Mouse (Mus musculus) limb, embryonic 10.5 days (tissue): ENCODE data around the gene Runx3. TPM values are rescaled to one million over a fixed set of nuclear protein-coding genes. Genes with fewer than 3 reads are reported as not detected.

Source experiments
- DNase-seq: peaks from one replicate; pipeline ENCODE4 v3.0.0-alpha.2; 2017; ENCODE audit warnings: low spot score
- H3K27ac ChIP-seq: fragments of 300-500 bp; sonication (generic); 2 replicates; pipeline ENCODE4 v1.5.1; 2016; ENCODE audit warnings: mild to moderate bottlenecking
- H3K27me3 ChIP-seq: fragments of 300-500 bp; sonication (generic); 2 replicates; pipeline ENCODE4 v1.6.1; 2016; ENCODE audit warnings: low read depth, mild to moderate bottlenecking; ENCODE audit not compliant: poor library complexity, severe bottlenecking
- H3K36me3 ChIP-seq: fragments of 300-500 bp; sonication (generic); 2 replicates; pipeline ENCODE4 v1.6.1; 2016; ENCODE audit warnings: mild to moderate bottlenecking, moderate library complexity
- H3K4me1 ChIP-seq: fragments of 300-500 bp; sonication (generic); 2 replicates; pipeline ENCODE4 v1.6.1; 2016
- H3K4me3 ChIP-seq: fragments of 300-500 bp; sonication (generic); 2 replicates; pipeline ENCODE4 v1.5.1; 2016; ENCODE audit warnings: mild to moderate bottlenecking, moderate library complexity
- H3K9me3 ChIP-seq: fragments of 300-500 bp; sonication (generic); replicated peaks from 2 replicates; pipeline ENCODE4 v1.6.1; 2016; ENCODE audit warnings: mild to moderate bottlenecking
- WGBS: fragments of 180-500 bp; shearing (Covaris S2); methylation state at CpG from one replicate; pipeline ENCODE4 v1.1.7; 2016; 5-methylcytosine and 5-hydroxymethylcytosine counted together
- polyA plus RNA-seq: library from polyadenylated mRNA; unstranded; fragments of >200 nt; fragmentation: Nextera tagmentation; extraction: Ambion mirVana; gene quantifications from 2 replicates; pipeline ENCODE4 v1.2.1, GENCODE M21; 2016

Gene Runx3
- polyA plus RNA-seq, 1 experiment from 2014 or later, result 0.05 TPM

GRCm38 (mm10) chr4:135192841-135193240, 72.4 kb downstream of the Runx3 start:
- H3K27me3 ChIP-seq, result no peaks in the 10 kb centered on the region
- DNase-seq, result no peak
- H3K4me1 ChIP-seq, result peaks cover 6% of the 10 kb centered on the region; the same call in 1 of the 2 replicates
- no peak overlapping the region for H3K4me3 ChIP-seq
- H3K27ac ChIP-seq, result no peak overlapping the region
- no peaks in the 10 kb centered on the region for H3K9me3 ChIP-seq
- H3K36me3 ChIP-seq, result no peaks in the 10 kb centered on the region
- 75% methylated on average over 5 of the region's 5 CpGs for WGBS

GRCm38 (mm10) chr4:135197857-135198256, 77.4 kb downstream of the Runx3 start:
- H3K9me3 ChIP-seq, result no peaks in the 10 kb centered on the region
- no peak overlapping the region for H3K4me3 ChIP-seq
- no peak overlapping the region for H3K27ac ChIP-seq
- no peaks in the 10 kb centered on the region for H3K36me3 ChIP-seq
- WGBS, result 80% methylated on average over 8 of the region's 8 CpGs
- no peak for DNase-seq
- H3K4me1 ChIP-seq, result peaks cover 6% of the 10 kb centered on the region; the same call in 1 of the 2 replicates
- H3K27me3 ChIP-seq, result peaks cover 10% of the 10 kb centered on the region

GRCm38 (mm10) chr4:135201771-135202170, 81.3 kb downstream of the Runx3 start:
- Histone ChIP-seq H3K4me1 (peaks cover 24% of the 10 kb centered on the region), H3K9me3 (no peaks in the 10 kb centered on the region), H3K27me3 (peaks cover 43% of the 10 kb centered on the region), H3K36me3 (no peaks in the 10 kb centered on the region), H3K4me3 (no peak overlapping the region), H3K27ac (no peak overlapping the region)
- DNase-seq, result no peak
- 88% methylated on average over 16 of the region's 16 CpGs for WGBS

GRCm38 (mm10) chr4:135203279-135203678, 82.8 kb downstream of the Runx3 start:
- H3K4me3 ChIP-seq, result peak overlapping the region; percentile 40
- H3K4me1 ChIP-seq, result peaks cover 21% of the 10 kb centered on the region
- 17% methylated on average over 14 of the region's 14 CpGs for WGBS
- no peaks in the 10 kb centered on the region for H3K9me3 ChIP-seq
- no peak overlapping the region; the same call in 1 of the 2 replicates for H3K27ac ChIP-seq
- no peaks in the 10 kb centered on the region for H3K36me3 ChIP-seq
- DNase-seq, result peak; percentile 42
- H3K27me3 ChIP-seq, result peaks cover 54% of the 10 kb centered on the region

GRCm38 (mm10) chr4:135203806-135204560, 83.5 kb downstream of the Runx3 start:
- Histone ChIP-seq H3K27ac (0 out of 2 replicates have a peak overlapping the region, but pooled peaks have one; percentile 6), H3K27me3 (peaks cover 54% of the 10 kb centered on the region), H3K4me1 (peaks cover 21% of the 10 kb centered on the region), H3K9me3 (no peaks in the 10 kb centered on the region), H3K36me3 (no peaks in the 10 kb centered on the region), H3K4me3 (peak overlapping the region; percentile 40)
- WGBS, result 17% methylated on average over 17 of the region's 17 CpGs
- DNase-seq, result peak; percentile 35

- 58% methylated on average over 5 of the region's 5 CpGs for WGBS
- DNase-seq, result no peak
- H3K4me3 ChIP-seq, result no peak overlapping the region
- no peaks in the 10 kb centered on the region for H3K9me3 ChIP-seq
- no peak overlapping the region for H3K27ac ChIP-seq
- H3K4me1 ChIP-seq, result peaks cover 21% of the 10 kb centered on the region
- H3K27me3 ChIP-seq, result peaks cover 54% of the 10 kb centered on the region
- no peaks in the 10 kb centered on the region for H3K36me3 ChIP-seq
Observed at GRCm38 (mm10) chr4:135204666-135205065, 84.2 kb downstream of the Runx3 start.

- H3K27me3 ChIP-seq, result peaks cover 54% of the 10 kb centered on the region
- H3K27ac ChIP-seq, result no peak overlapping the region
- 16% methylated on average over 5 of the region's 5 CpGs for WGBS
Observed at GRCm38 (mm10) chr4:135205254-135205653, 84.8 kb downstream of the Runx3 start.

GRCm38 (mm10) chr4:135205711-135206600, 85.5 kb downstream of the Runx3 start:
- no peak overlapping the region for H3K27ac ChIP-seq
- H3K4me3 ChIP-seq, result peak overlapping the region; percentile 44
- peaks cover 21% of the 10 kb centered on the region for H3K4me1 ChIP-seq
- H3K9me3 ChIP-seq, result no peaks in the 10 kb centered on the region; the same call in 1 of the 2 replicates
- peak; percentile 96 for DNase-seq
- H3K27me3 ChIP-seq, result peaks cover 54% of the 10 kb centered on the region
- 1% methylated on average over 47 of the region's 47 CpGs for WGBS
- peaks cover 7% of the 10 kb centered on the region for H3K36me3 ChIP-seq

More at GRCm38 (mm10) chr4:135205254-135205653, 84.8 kb downstream of the Runx3 start:
- H3K4me1 ChIP-seq, result peaks cover 21% of the 10 kb centered on the region
- no peak for DNase-seq
- H3K9me3 ChIP-seq, result no peaks in the 10 kb centered on the region
- H3K4me3 ChIP-seq, result no peak overlapping the region
- H3K36me3 ChIP-seq, result no peaks in the 10 kb centered on the region

- Histone ChIP-seq H3K9me3 (no peaks in the 10 kb centered on the region; the same call in 1 of the 2 replicates), H3K4me1 (peaks cover 6% of the 10 kb centered on the region), H3K27ac (no peak overlapping the region), H3K27me3 (peaks cover 26% of the 10 kb centered on the region), H3K36me3 (peaks cover 35% of the 10 kb centered on the region), H3K4me3 (no peak overlapping the region)
- no peak for DNase-seq
- WGBS, result 69% methylated on average over 2 of the region's 2 CpGs
Observed at GRCm38 (mm10) chr4:135209846-135210245, 89.4 kb downstream of the Runx3 start.

- no peaks in the 10 kb centered on the region for H3K9me3 ChIP-seq
- no peaks in the 10 kb centered on the region for H3K27me3 ChIP-seq
- peaks cover 95% of the 10 kb centered on the region for H3K36me3 ChIP-seq
- H3K27ac ChIP-seq, result no peak overlapping the region
- H3K4me1 ChIP-seq, result no peaks in the 10 kb centered on the region
- 64% methylated on average over 4 of the region's 4 CpGs for WGBS
- peak; percentile 75 for DNase-seq
- H3K4me3 ChIP-seq, result no peak overlapping the region
Observed at GRCm38 (mm10) chr4:135219652-135220051, 99.2 kb downstream of the Runx3 start.

- no peak for DNase-seq
- WGBS, result 92% methylated on average over 3 of the region's 3 CpGs
- no peak overlapping the region for H3K27ac ChIP-seq
- H3K27me3 ChIP-seq, result no peaks in the 10 kb centered on the region
- no peaks in the 10 kb centered on the region for H3K9me3 ChIP-seq
- no peak overlapping the region for H3K4me3 ChIP-seq
- H3K36me3 ChIP-seq, result peaks cover 95% of the 10 kb centered on the region
- no peaks in the 10 kb centered on the region for H3K4me1 ChIP-seq
Observed at GRCm38 (mm10) chr4:135220641-135221040, 100.2 kb downstream of the Runx3 start.

- no peaks in the 10 kb centered on the region for H3K4me1 ChIP-seq
- H3K27ac ChIP-seq, result no peak overlapping the region
- no peaks in the 10 kb centered on the region for H3K27me3 ChIP-seq
- H3K4me3 ChIP-seq, result no peak overlapping the region
- H3K9me3 ChIP-seq, result no peaks in the 10 kb centered on the region
- peaks cover 94% of the 10 kb centered on the region for H3K36me3 ChIP-seq
- no peak for DNase-seq
- 86% methylated on average over 12 of the region's 12 CpGs for WGBS
Observed at GRCm38 (mm10) chr4:135221632-135222407, 101.4 kb downstream of the Runx3 start.
